Mouse (Mus musculus) regulatory T cell (primary cell): ENCODE results near the gene Pip4k2b.

Experiments used
- in situ Hi-C: fragments of 300-600 bp; cut with MboI, MseI; formaldehyde crosslinking; loops from one replicate; pipeline ENCODE4 v1.15.1; 2025; ENCODE audit warnings: high pct_unique_total_duplicates

The Pip4k2b gene

DNA sequence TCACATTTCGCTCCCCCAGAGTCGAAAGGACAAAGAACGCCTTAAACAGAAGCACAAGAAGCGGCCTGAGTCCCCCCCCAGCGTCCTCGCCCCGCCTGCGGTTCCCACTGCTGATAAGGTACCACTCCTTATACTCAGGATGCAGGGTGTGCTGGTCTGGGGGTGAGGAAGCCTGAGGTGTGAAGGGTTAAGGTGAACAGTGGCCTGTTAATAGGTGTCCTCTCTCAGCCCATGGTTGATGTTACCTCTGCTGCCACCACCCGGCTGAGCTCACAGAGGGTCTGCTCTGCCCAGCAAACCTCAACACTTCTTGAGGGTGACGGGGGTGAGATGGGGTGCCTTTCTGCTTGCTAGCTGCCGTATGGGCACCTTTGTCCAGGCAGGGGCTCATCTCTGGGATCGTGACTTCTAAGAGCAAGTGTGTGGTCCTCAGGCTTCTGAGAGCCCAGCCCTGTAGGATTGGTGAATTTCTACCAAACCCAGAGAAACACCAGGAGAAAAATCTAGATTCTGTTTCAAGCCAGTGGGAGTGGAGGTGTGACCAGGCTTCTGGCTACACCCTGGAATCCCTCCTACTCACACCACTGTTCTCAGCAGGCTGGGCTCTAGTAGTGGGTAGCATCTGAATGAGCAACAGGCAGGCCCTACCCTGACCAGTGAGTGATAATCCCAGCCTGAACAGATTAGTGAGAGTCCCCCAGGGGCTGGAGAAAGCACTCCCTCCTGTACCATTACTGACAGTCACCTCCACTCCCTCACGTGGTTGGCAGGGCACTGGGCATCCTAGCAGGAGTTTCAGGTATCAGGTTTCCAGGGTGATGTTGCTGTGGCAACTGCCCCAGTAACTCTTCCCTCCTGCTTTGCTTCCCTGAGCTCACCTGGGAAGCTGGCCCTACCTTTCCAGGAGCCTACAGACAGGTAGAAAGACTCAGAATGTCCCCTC is 74.0 kb downstream of the Pip4k2b start:
- in situ Hi-C loops: no loop called here

GRCm38 (mm10) chr11:97669829-97670228 is 74.7 kb downstream of the Pip4k2b start:
- in situ Hi-C loops: no loop called here

DNA sequence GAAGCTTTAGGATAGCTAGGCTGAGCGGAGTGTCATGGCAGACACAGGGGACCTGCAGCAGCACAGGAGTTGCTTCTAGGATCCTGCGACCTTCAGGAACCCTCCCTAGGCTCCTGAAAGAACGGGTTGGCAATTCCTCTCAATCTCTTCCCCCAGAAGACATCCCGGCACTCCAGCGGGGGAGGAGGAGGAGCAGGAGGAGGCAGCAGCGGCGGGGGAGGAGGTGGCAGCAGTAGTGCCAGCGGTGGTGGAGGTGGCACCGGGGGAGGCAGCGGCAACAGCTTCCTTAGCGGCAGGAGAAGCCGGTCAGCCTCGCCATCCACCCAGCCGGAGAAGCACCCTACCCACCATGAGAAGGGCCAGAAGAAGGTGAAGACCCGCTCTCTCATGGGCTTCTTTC is 75.2 kb downstream of the Pip4k2b start:
- in situ Hi-C loops: no loop called here

GRCm38 (mm10) chr11:97668160-97668559 is 76.3 kb downstream of the Pip4k2b start:
- in situ Hi-C loops: no loop called here

DNA sequence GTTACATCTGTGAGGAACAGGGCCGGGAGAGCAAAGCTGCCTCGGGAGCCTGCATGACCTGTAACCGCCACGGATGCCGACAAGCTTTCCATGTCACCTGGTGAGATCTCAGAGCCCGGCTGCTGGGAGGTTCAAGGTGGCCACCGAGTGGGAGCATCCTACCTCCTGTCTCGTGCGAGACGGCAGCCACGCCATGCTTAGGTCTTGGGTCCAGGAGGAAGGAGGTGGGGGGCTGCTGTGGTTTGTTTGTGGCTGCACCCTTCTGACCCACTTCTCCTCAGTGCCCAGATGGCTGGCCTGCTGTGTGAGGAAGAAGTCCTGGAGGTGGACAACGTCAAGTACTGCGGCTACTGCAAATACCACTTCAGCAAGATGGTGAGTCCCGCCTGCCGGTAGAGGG is 77.7 kb downstream of the Pip4k2b start:
- in situ Hi-C loops: no loop called here

DNA sequence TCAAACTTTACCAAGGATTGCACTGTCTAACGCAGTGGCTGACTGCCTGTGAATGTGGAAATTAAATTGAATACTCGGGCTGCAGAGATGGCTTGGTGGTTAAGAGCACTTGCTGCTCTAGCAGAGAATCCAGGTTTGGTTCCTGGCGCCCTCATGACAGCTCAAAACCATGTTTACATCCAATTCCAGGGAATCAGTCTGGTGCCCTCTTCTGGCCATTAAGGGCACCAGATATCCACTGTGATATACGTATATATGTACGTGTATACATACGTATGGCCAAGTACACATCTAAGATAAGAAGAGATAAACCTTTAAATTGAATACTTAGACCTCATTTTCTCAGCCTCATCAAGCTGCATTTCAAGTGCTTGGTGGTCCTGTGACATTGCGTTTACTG is 78.3 kb downstream of the Pip4k2b start:
- in situ Hi-C loops: no loop called here

DNA sequence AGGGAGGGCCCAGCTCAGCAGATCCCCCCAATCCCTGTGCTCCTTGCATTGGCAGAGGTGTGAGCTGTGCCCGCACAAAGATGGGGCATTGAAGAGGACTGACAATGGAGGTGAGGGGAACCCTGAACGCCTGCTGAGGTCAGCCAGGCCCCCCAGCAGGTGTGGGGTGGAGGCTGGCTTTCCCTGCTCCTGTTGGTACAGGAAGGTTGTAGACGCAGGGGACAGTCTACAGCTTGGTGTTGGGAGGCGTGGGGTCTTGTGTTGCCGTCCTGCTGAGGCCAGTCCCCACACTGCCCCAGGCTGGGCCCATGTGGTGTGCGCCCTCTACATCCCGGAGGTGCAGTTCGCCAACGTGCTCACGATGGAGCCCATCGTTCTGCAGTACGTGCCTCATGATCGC is 79.1 kb downstream of the Pip4k2b start:
- in situ Hi-C loops: no loop called here
